Mouse (Mus musculus): Measurements from ENCODE around the gene Cmip. TPM values are rescaled to one million over a fixed set of nuclear protein-coding genes. Genes with fewer than 3 reads are reported as not detected.
"Not testable (repeated sequence)": the region's sequence is repeated elsewhere in the genome, so short reads cannot be mapped to it uniquely, and the experiment has no call there.

Gene Cmip
- polyA plus RNA-seq, 1 experiment from 2014 or later = 193 TPM

- Histone ChIP-seq H3K9ac (replicated peaks) (no peak overlapping the region), H3K27me3 (replicated peaks) (no peaks in the 10 kb centered on the region), H3K9me3 (replicated peaks) (no peaks in the 10 kb centered on the region), H3K4me3 (replicated peaks) (no peak overlapping the region), H3K36me3 (peaks cover 9% of the 10 kb centered on the region), H3K4me1 (peaks cover 21% of the 10 kb centered on the region), H3K4me2 (no peak overlapping the region), H3K27ac (replicated peaks) (no peak overlapping the region)
- 93% methylated on average over 9 of the region's 9 CpGs for WGBS
- ATAC-seq (ENCODE audit: low FRiP score) = no peak
These were observed 161.0 kb downstream of the Cmip start for GRCm38 (mm10) chr8:117417830-117418229.

- peaks cover 30% of the 10 kb centered on the region for H3K4me1 ChIP-seq
- 0 out of 2 replicates have a peak overlapping the region, but pooled peaks have one; percentile 13 for H3K27ac ChIP-seq (replicated peaks)
- H3K9ac ChIP-seq (replicated peaks) = no peak overlapping the region
- H3K4me3 ChIP-seq (replicated peaks) = no peak overlapping the region
- no peak overlapping the region for H3K4me2 ChIP-seq
- WGBS = 86% methylated on average over 17 of the region's 17 CpGs
- H3K27me3 ChIP-seq (replicated peaks) = no peaks in the 10 kb centered on the region
- ATAC-seq (ENCODE audit: low FRiP score) = no peak
- H3K9me3 ChIP-seq (replicated peaks) = no peaks in the 10 kb centered on the region
- peaks cover 32% of the 10 kb centered on the region for H3K36me3 ChIP-seq
These were observed 164.1 kb downstream of the Cmip start for GRCm38 (mm10) chr8:117420841-117421534.

GRCm38 (mm10) chr8:117421838-117422237 is 165.0 kb downstream of the Cmip start:
- 84% methylated on average over 5 of the region's 5 CpGs for WGBS
- Histone ChIP-seq H3K36me3 (peaks cover 33% of the 10 kb centered on the region), H3K27ac (replicated peaks) (peak overlapping the region; percentile 49)

GRCm38 (mm10) chr8:117422343-117422742 is 165.5 kb downstream of the Cmip start:
- Histone ChIP-seq H3K36me3 (peaks cover 34% of the 10 kb centered on the region), H3K9me3 (replicated peaks) (no peaks in the 10 kb centered on the region), H3K9ac (replicated peaks) (no peak overlapping the region), H3K4me1 (peaks cover 30% of the 10 kb centered on the region), H3K27me3 (replicated peaks) (no peaks in the 10 kb centered on the region), H3K27ac (replicated peaks) (peak overlapping the region; percentile 49), H3K4me3 (replicated peaks) (no peak overlapping the region), H3K4me2 (no peak overlapping the region)
- 64% methylated on average over 6 of the region's 6 CpGs for WGBS
- no peak for ATAC-seq (ENCODE audit: low FRiP score)

More at GRCm38 (mm10) chr8:117421838-117422237, 165.0 kb downstream of the Cmip start:
- Histone ChIP-seq H3K27me3 (replicated peaks) (no peaks in the 10 kb centered on the region), H3K4me3 (replicated peaks) (no peak overlapping the region), H3K4me1 (peaks cover 30% of the 10 kb centered on the region), H3K9ac (replicated peaks) (no peak overlapping the region), H3K4me2 (no peak overlapping the region), H3K9me3 (replicated peaks) (no peaks in the 10 kb centered on the region)
- no peak for ATAC-seq (ENCODE audit: low FRiP score)

GRCm38 (mm10) chr8:117423029-117423428 is 166.2 kb downstream of the Cmip start:
- ATAC-seq (ENCODE audit: low FRiP score) = peak; percentile 86
- H3K4me3 ChIP-seq (replicated peaks) = no peak overlapping the region
- H3K36me3 ChIP-seq = peaks cover 39% of the 10 kb centered on the region
- no peaks in the 10 kb centered on the region for H3K27me3 ChIP-seq (replicated peaks)
- H3K9ac ChIP-seq (replicated peaks) = no peak overlapping the region
- H3K9me3 ChIP-seq (replicated peaks) = no peaks in the 10 kb centered on the region
- WGBS = 67% methylated on average over 4 of the region's 4 CpGs
- H3K4me2 ChIP-seq = no peak overlapping the region
- peak overlapping the region; percentile 82 for H3K27ac ChIP-seq (replicated peaks)
- H3K4me1 ChIP-seq = peaks cover 30% of the 10 kb centered on the region

- not testable (repeated sequence) for H3K4me1 ChIP-seq; H3K4me2 ChIP-seq; H3K27me3 ChIP-seq (replicated peaks); H3K9ac ChIP-seq (replicated peaks); ATAC-seq (ENCODE audit: low FRiP score); H3K27ac ChIP-seq (replicated peaks); H3K4me3 ChIP-seq (replicated peaks); H3K9me3 ChIP-seq (replicated peaks)
- 82% methylated on average over 8 of the region's 8 CpGs for WGBS
- H3K36me3 ChIP-seq = peaks cover 64% of the 10 kb centered on the region
These were observed 171.0 kb downstream of the Cmip start for GRCm38 (mm10) chr8:117427816-117428215.

GRCm38 (mm10) chr8:117428524-117429162 is 171.8 kb downstream of the Cmip start:
- Histone ChIP-seq H3K9ac (replicated peaks) (no peak overlapping the region), H3K27me3 (replicated peaks) (no peaks in the 10 kb centered on the region), H3K4me1 (peaks cover under 1% of the 10 kb centered on the region; the same call in 1 of the 2 replicates), H3K9me3 (replicated peaks) (no peaks in the 10 kb centered on the region), H3K4me3 (replicated peaks) (no peak overlapping the region), H3K4me2 (no peak overlapping the region), H3K27ac (replicated peaks) (peak overlapping the region; percentile 19; the same call in 1 of the 2 replicates), H3K36me3 (peaks cover 61% of the 10 kb centered on the region)
- no peak for ATAC-seq (ENCODE audit: low FRiP score)
- 58% methylated on average over 21 of the region's 21 CpGs for WGBS

GRCm38 (mm10) chr8:117430624-117431023 is 173.8 kb downstream of the Cmip start:
- no peak for ATAC-seq (ENCODE audit: low FRiP score)

GRCm38 (mm10) chr8:117431554-117431953 is 174.7 kb downstream of the Cmip start:
- H3K36me3 ChIP-seq = peaks cover 68% of the 10 kb centered on the region

More at GRCm38 (mm10) chr8:117430624-117431023, 173.8 kb downstream of the Cmip start:
- no peak overlapping the region for H3K27ac ChIP-seq (replicated peaks)
- H3K9me3 ChIP-seq (replicated peaks) = no peaks in the 10 kb centered on the region
- no peak overlapping the region for H3K4me3 ChIP-seq (replicated peaks)
- 93% methylated on average over 4 of the region's 4 CpGs for WGBS
- no peak overlapping the region for H3K4me2 ChIP-seq
- H3K27me3 ChIP-seq (replicated peaks) = no peaks in the 10 kb centered on the region
- H3K9ac ChIP-seq (replicated peaks) = no peak overlapping the region
- H3K36me3 ChIP-seq = peaks cover 66% of the 10 kb centered on the region
- no peaks in the 10 kb centered on the region for H3K4me1 ChIP-seq

GRCm38 (mm10) chr8:117432111-117432510 is 175.2 kb downstream of the Cmip start:
- Histone ChIP-seq H3K9me3 (replicated peaks) (no peaks in the 10 kb centered on the region), H3K9ac (replicated peaks) (no peak overlapping the region), H3K27me3 (replicated peaks) (no peaks in the 10 kb centered on the region), H3K4me2 (no peak overlapping the region), H3K4me3 (replicated peaks) (no peak overlapping the region), H3K4me1 (no peaks in the 10 kb centered on the region), H3K27ac (replicated peaks) (no peak overlapping the region), H3K36me3 (peaks cover 71% of the 10 kb centered on the region)
- no peak for ATAC-seq (ENCODE audit: low FRiP score)
- 75% methylated on average over 8 of the region's 8 CpGs for WGBS

More at GRCm38 (mm10) chr8:117431554-117431953, 174.7 kb downstream of the Cmip start:
- H3K9ac ChIP-seq (replicated peaks) = no peak overlapping the region
- no peak for ATAC-seq (ENCODE audit: low FRiP score)
- H3K27ac ChIP-seq (replicated peaks) = no peak overlapping the region
- no peaks in the 10 kb centered on the region for H3K27me3 ChIP-seq (replicated peaks)
- H3K4me2 ChIP-seq = no peak overlapping the region
- H3K4me1 ChIP-seq = no peaks in the 10 kb centered on the region
- WGBS = 80% methylated on average over 3 of the region's 3 CpGs
- no peaks in the 10 kb centered on the region for H3K9me3 ChIP-seq (replicated peaks)
- H3K4me3 ChIP-seq (replicated peaks) = no peak overlapping the region

- no peak overlapping the region for H3K9ac ChIP-seq (replicated peaks)
- no peak overlapping the region for H3K4me2 ChIP-seq
- H3K27ac ChIP-seq (replicated peaks) = no peak overlapping the region
- H3K36me3 ChIP-seq = peaks cover 79% of the 10 kb centered on the region
- no peak for ATAC-seq (ENCODE audit: low FRiP score)
- no peaks in the 10 kb centered on the region for H3K27me3 ChIP-seq (replicated peaks)
- 88% methylated on average over 10 of the region's 10 CpGs for WGBS
- H3K9me3 ChIP-seq (replicated peaks) = no peaks in the 10 kb centered on the region
- no peaks in the 10 kb centered on the region for H3K4me1 ChIP-seq
- H3K4me3 ChIP-seq (replicated peaks) = no peak overlapping the region
These were observed 177.1 kb downstream of the Cmip start for GRCm38 (mm10) chr8:117433968-117434367.

DNA sequence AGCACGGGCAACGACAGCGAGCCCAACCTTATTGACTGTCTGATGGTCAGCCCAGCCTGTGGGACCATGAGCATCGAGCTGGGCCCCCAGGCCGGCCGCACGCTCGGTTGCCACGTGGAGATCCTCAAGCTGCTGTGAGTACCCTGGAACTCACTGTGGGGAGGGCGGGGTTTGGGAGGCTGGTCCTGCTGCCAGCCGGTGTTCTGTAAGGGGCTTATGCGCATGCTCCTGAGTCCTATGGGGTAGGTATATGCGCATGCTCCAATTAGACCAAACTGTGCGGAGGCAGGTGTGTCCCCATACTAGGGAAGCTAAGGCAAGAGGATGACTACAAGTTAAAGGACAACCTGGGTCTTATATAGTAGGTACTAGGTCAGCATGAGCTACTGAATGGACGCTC is 179.9 kb downstream of the Cmip start:
- H3K27ac ChIP-seq (replicated peaks) = no peak overlapping the region
- ATAC-seq (ENCODE audit: low FRiP score) = no peak
- no peaks in the 10 kb centered on the region for H3K27me3 ChIP-seq (replicated peaks)
- H3K4me3 ChIP-seq (replicated peaks) = no peak overlapping the region
- no peak overlapping the region for H3K4me2 ChIP-seq
- no peak overlapping the region for H3K9ac ChIP-seq (replicated peaks)
- no peaks in the 10 kb centered on the region for H3K9me3 ChIP-seq (replicated peaks)
- 96% methylated on average over 15 of the region's 15 CpGs for WGBS
- no peaks in the 10 kb centered on the region for H3K4me1 ChIP-seq
- H3K36me3 ChIP-seq = peaks cover 73% of the 10 kb centered on the region

Data from neural tube, embryonic 15.5 days (tissue).